Mouse (Mus musculus) testis, adult 2 months (tissue): ENCODE results near the gene Rims4.

Experiments
- CTCF ChIP-seq: fragments of 200-500 bp; IDR thresholded peaks from 2 replicates; pipeline ENCODE4 v1.5.1; 2012; ENCODE audit warnings: low read depth, mild to moderate bottlenecking, inconsistent platforms, low read length, moderate library complexity; ENCODE audit not compliant: control insufficient read depth, insufficient read depth, insufficient replicate concordance
- POLR2A ChIP-seq: fragments of 200-500 bp; IDR thresholded peaks from 2 replicates; pipeline ENCODE4 v1.6.1; 2012; ENCODE audit warnings: low read depth, mild to moderate bottlenecking, inconsistent platforms, low read length, moderate library complexity; ENCODE audit not compliant: control insufficient read depth

GRCm38 (mm10) chr2:163857233-163857632 lies 61.2 kb downstream of the Rims4 start:
- TF ChIP-seq CTCF (no peak), POLR2A (no peak)
